Mouse (Mus musculus) cerebellum, adult (tissue): ENCODE measurements around the gene Gm20547.
"Not testable (repeated sequence)": the region's sequence is repeated elsewhere in the genome, so short reads cannot be mapped to it uniquely, and the experiment has no call there.

ENCODE experiments used
- ATAC-seq: cut with Nextera tagmentation; 2 replicates; pipeline ENCODE4 v1.9.2; 2017; ENCODE audit warnings: mild to moderate bottlenecking, moderate library complexity, mixed read lengths; ENCODE audit not compliant: insufficient number of reproducible peaks, low FRiP score, low TSS enrichment

Gene Gm20547

DNA sequence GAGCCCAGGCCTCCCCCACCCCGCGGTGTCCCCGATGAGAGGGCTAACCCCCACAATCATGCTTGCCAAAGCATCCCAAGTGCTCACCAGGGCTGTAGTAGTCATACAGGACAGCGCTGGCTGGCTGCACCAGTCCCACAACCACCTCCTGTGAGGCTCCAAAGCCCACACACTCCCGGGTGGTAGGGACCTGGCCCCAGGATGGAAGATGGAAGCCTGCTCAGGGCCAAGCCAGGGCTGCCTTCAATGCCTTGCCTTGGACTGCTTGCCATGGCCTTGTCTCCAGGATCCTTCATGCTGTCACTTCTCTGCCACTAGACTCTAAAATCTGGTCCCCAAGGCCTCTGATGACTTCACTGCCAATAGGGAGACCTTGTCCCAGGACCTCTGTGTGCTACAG, 71.4 kb downstream of the Gm20547 start:
- not testable (repeated sequence) for ATAC-seq

DNA sequence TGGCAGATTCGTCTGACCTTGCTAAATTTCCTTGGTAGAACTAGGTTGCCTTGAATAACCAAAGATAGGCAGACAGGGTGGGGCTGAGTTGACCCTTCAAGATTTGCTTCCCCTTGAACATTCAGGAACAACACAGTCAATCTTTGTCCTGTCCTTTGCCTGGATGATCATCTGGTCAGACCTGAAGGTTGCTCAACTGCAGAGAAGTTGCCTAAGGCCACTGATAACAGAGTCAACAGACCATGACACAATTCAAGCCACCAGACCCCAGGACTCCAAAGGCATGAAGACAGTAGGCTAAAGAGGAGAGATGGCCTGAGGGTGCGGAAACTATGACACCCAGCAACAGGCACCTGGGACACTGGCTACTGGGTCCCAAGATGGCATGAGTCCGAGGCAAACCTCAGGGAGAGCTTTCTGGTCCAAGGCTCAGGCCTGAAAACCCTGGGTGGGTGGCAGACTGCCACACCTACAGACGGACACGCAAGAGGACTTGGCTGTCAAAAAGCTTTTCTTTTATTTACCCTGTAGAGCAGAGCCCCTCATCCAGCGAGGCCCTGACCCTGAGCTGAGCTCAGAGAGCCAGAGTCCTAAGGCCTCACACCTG, 73.1 kb downstream of the Gm20547 start:
- no peak for ATAC-seq

DNA sequence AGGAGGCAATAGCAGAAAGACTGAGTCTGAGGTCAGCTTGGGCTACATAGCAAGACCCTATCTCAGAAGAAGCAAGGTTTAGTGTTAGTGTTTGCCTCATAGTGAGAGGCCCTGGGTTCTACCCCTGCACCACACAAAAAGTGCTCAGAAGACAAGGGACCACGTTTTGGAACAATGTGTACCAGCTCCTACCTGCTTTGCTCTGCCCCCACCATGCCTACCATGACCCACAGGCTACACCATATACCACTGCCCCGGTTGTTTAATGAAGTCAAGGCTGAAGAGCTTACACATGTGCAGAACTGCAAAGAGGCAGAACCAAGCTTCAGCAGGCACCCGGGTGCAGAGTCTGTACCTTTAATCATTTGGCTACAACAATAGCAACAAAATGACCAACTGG, 74.7 kb downstream of the Gm20547 start:
- ATAC-seq: no peak
